Mouse (Mus musculus) midbrain, embryonic 11.5 days (tissue): ENCODE results near the gene Plk1. TPM values are rescaled to one million over a fixed set of nuclear protein-coding genes. Genes with fewer than 3 reads are reported as not detected.

ENCODE experiments used
- ATAC-seq: fragments of 200-750 bp; cut with Nextera tagmentation; 2 replicates; pipeline ENCODE4 v1.8.0; 2017; ENCODE audit warnings: moderate TSS enrichment, moderate library complexity; ENCODE audit not compliant: low FRiP score
- DNase-seq: peaks from one replicate; pipeline ENCODE4 v3.0.0; 2015; ENCODE audit warnings: low spot score; ENCODE audit errors: missing footprints
- H3K27ac ChIP-seq: fragments of 300-500 bp; sonication (generic); 2 replicates; pipeline ENCODE4 v1.5.1; 2014; ENCODE audit warnings: low read depth, low read length
- H3K27me3 ChIP-seq: fragments of 300-500 bp; sonication (generic); 2 replicates; pipeline ENCODE4 v1.6.1; 2014; ENCODE audit warnings: mild to moderate bottlenecking, low read length, moderate library complexity, mixed read lengths; ENCODE audit not compliant: control insufficient read depth, insufficient read depth
- H3K36me3 ChIP-seq: fragments of 300-500 bp; sonication (generic); 2 replicates; pipeline ENCODE4 v1.6.1; 2014; ENCODE audit warnings: mild to moderate bottlenecking, low read length, moderate library complexity, mixed read lengths; ENCODE audit not compliant: control insufficient read depth, insufficient read depth
- H3K4me1 ChIP-seq: fragments of 300-500 bp; sonication (generic); 2 replicates; pipeline ENCODE4 v1.6.1; 2014; ENCODE audit warnings: low read length; ENCODE audit not compliant: control insufficient read depth, insufficient read depth
- H3K4me2 ChIP-seq: fragments of 300-500 bp; sonication (generic); 2 replicates; pipeline ENCODE4 v1.6.1; 2014; ENCODE audit warnings: mild to moderate bottlenecking, moderate library complexity
- H3K4me3 ChIP-seq: fragments of 300-500 bp; sonication (generic); 2 replicates; pipeline ENCODE4 v1.5.1; 2014; ENCODE audit warnings: low read depth, low read length
- H3K9ac ChIP-seq: fragments of 300-500 bp; sonication (generic); 2 replicates; pipeline ENCODE4 v1.6.1; 2014; ENCODE audit warnings: low read length
- H3K9me3 ChIP-seq: fragments of 300-500 bp; sonication (generic); 2 replicates; pipeline ENCODE4 v1.6.1; 2016; ENCODE audit warnings: low read length; ENCODE audit not compliant: control insufficient read depth
- WGBS: fragments of 180-500 bp; shearing (Covaris S2); extraction: QIAGEN DNeasy Blood & Tissue Kit; methylation state at CpG from one replicate; pipeline ENCODE4 v1.1.7; 2014; 5-methylcytosine and 5-hydroxymethylcytosine counted together
- polyA plus RNA-seq: library from polyadenylated mRNA; unstranded; fragments of >200 nt; fragmentation: Nextera tagmentation; extraction: Ambion mirVana; gene quantifications from 2 replicates; pipeline ENCODE4 v1.2.1, GENCODE M21; 2014

The Plk1 gene
- polyA plus RNA-seq, 1 experiment from 2014 or later, result 129 TPM

GRCm38 (mm10) chr7:122180720-122181119 is 21.5 kb downstream of the Plk1 start:
- DNase-seq (no peak), ATAC-seq (no peak)
- H3K36me3 ChIP-seq, result no peaks in the 10 kb centered on the region
- H3K9me3 ChIP-seq, result no peaks in the 10 kb centered on the region
- H3K9ac ChIP-seq, result no peak overlapping the region
- no peaks in the 10 kb centered on the region for H3K4me1 ChIP-seq
- no peak overlapping the region for H3K27ac ChIP-seq
- H3K4me2 ChIP-seq, result no peak overlapping the region
- H3K27me3 ChIP-seq, result no peaks in the 10 kb centered on the region
- 87% methylated on average over 7 of the region's 7 CpGs for WGBS
- H3K4me3 ChIP-seq, result no peak overlapping the region

GRCm38 (mm10) chr7:122184569-122184968 is 25.3 kb downstream of the Plk1 start:
- Histone ChIP-seq H3K36me3 (no peaks in the 10 kb centered on the region), H3K4me1 (no peaks in the 10 kb centered on the region), H3K9me3 (no peaks in the 10 kb centered on the region), H3K4me2 (no peak overlapping the region), H3K27ac (no peak overlapping the region), H3K9ac (no peak overlapping the region), H3K27me3 (no peaks in the 10 kb centered on the region), H3K4me3 (no peak overlapping the region)
- peak; percentile 72 for DNase-seq
- 80% methylated on average over 5 of the region's 5 CpGs for WGBS
- no peak for ATAC-seq

GRCm38 (mm10) chr7:122186043-122186442 is 26.8 kb downstream of the Plk1 start, which contains the start of gene Ern2:
Gene Ern2, minus strand, starts transcription at chr7:122186207.
- no peak within 1 kb of the TSS for H3K4me3 ChIP-seq
- no peak within 1 kb of the TSS for H3K27ac ChIP-seq
- no peaks in the 10 kb centered on the region for H3K36me3 ChIP-seq
- H3K4me1 ChIP-seq, result no peaks in the 10 kb centered on the region
- H3K27me3 ChIP-seq, result no peaks in the 10 kb centered on the region
- ATAC-seq, result no peak
- H3K4me2 ChIP-seq, result no peak within 1 kb of the TSS
- 22% methylated on average over 17 of the region's 17 CpGs for WGBS
- H3K9ac ChIP-seq, result no peak within 1 kb of the TSS
- DNase-seq, result no peak
- H3K9me3 ChIP-seq, result no peaks in the 10 kb centered on the region

GRCm38 (mm10) chr7:122189484-122189883 is 30.2 kb downstream of the Plk1 start:
- ATAC-seq, result no peak
- no peak overlapping the region for H3K4me3 ChIP-seq
- DNase-seq, result peak; percentile 95
- peaks cover 2% of the 10 kb centered on the region; the same call in 1 of the 2 replicates for H3K9me3 ChIP-seq
- no peak overlapping the region for H3K9ac ChIP-seq
- no peaks in the 10 kb centered on the region for H3K4me1 ChIP-seq
- H3K4me2 ChIP-seq, result no peak overlapping the region
- H3K36me3 ChIP-seq, result no peaks in the 10 kb centered on the region
- WGBS, result 28% methylated on average over 7 of the region's 7 CpGs
- no peaks in the 10 kb centered on the region for H3K27me3 ChIP-seq
- H3K27ac ChIP-seq, result no peak overlapping the region

GRCm38 (mm10) chr7:122191097-122191496 is 31.9 kb downstream of the Plk1 start:
- ATAC-seq, result no peak
- H3K36me3 ChIP-seq, result no peaks in the 10 kb centered on the region
- no peaks in the 10 kb centered on the region for H3K27me3 ChIP-seq
- H3K9me3 ChIP-seq, result peaks cover 2% of the 10 kb centered on the region; the same call in 1 of the 2 replicates
- H3K4me3 ChIP-seq, result no peak overlapping the region
- no peak overlapping the region for H3K4me2 ChIP-seq
- 57% methylated on average over 10 of the region's 10 CpGs for WGBS
- H3K4me1 ChIP-seq, result no peaks in the 10 kb centered on the region
- no peak for DNase-seq
- no peak overlapping the region for H3K27ac ChIP-seq
- H3K9ac ChIP-seq, result no peak overlapping the region

- H3K4me3 ChIP-seq, result no peak overlapping the region
- H3K27ac ChIP-seq, result no peak overlapping the region
- H3K4me1 ChIP-seq, result no peaks in the 10 kb centered on the region
- no peaks in the 10 kb centered on the region for H3K27me3 ChIP-seq
- H3K9me3 ChIP-seq, result peaks cover 2% of the 10 kb centered on the region; the same call in 1 of the 2 replicates
- ATAC-seq, result no peak
- peak; percentile 49 for DNase-seq
- no peaks in the 10 kb centered on the region for H3K36me3 ChIP-seq
- H3K9ac ChIP-seq, result no peak overlapping the region
- H3K4me2 ChIP-seq, result no peak overlapping the region
These were observed 34.7 kb downstream of the Plk1 start for GRCm38 (mm10) chr7:122193919-122194318.

GRCm38 (mm10) chr7:122196771-122197170 is 37.5 kb downstream of the Plk1 start:
- DNase-seq (no peak), ATAC-seq (no peak)
- Histone ChIP-seq H3K4me3 (no peak overlapping the region), H3K27me3 (no peaks in the 10 kb centered on the region), H3K9ac (no peak overlapping the region), H3K9me3 (peaks cover 2% of the 10 kb centered on the region; the same call in 1 of the 2 replicates), H3K36me3 (no peaks in the 10 kb centered on the region), H3K4me2 (no peak overlapping the region), H3K4me1 (no peaks in the 10 kb centered on the region), H3K27ac (no peak overlapping the region)
- WGBS, result 86% methylated on average over 9 of the region's 9 CpGs

- Histone ChIP-seq H3K9ac (no peak overlapping the region), H3K9me3 (peaks cover 2% of the 10 kb centered on the region; the same call in 1 of the 2 replicates), H3K4me1 (no peaks in the 10 kb centered on the region), H3K4me2 (no peak overlapping the region), H3K27me3 (no peaks in the 10 kb centered on the region), H3K36me3 (no peaks in the 10 kb centered on the region), H3K27ac (no peak overlapping the region), H3K4me3 (no peak overlapping the region)
- ATAC-seq (no peak), DNase-seq (peak; percentile 90)
- 38% methylated on average over 4 of the region's 4 CpGs for WGBS
These were observed 38.1 kb downstream of the Plk1 start for GRCm38 (mm10) chr7:122197306-122197705.

- no peaks in the 10 kb centered on the region for H3K27me3 ChIP-seq
- 35% methylated on average over 5 of the region's 5 CpGs for WGBS
- no peak overlapping the region for H3K4me2 ChIP-seq
- H3K9me3 ChIP-seq, result no peaks in the 10 kb centered on the region
- ATAC-seq, result no peak
- no peak overlapping the region for H3K27ac ChIP-seq
- DNase-seq, result peak; percentile 90
- no peaks in the 10 kb centered on the region for H3K36me3 ChIP-seq
- H3K9ac ChIP-seq, result no peak overlapping the region
- no peaks in the 10 kb centered on the region for H3K4me1 ChIP-seq
- H3K4me3 ChIP-seq, result no peak overlapping the region
These were observed 40.1 kb downstream of the Plk1 start for GRCm38 (mm10) chr7:122199296-122199695.
